Mouse (Mus musculus): ENCODE data around the gene Rbp7. TPM values are rescaled to one million over a fixed set of nuclear protein-coding genes. Genes with fewer than 3 reads are reported as not detected.
"Not testable (repeated sequence)": the region's sequence is repeated elsewhere in the genome, so short reads cannot be mapped to it uniquely, and the experiment has no call there.

Gene Rbp7
- polyA plus RNA-seq, 1 experiment from 2014 or later, result 0.50 TPM

- not testable (repeated sequence) for H3K4me2 ChIP-seq (ENCODE audit: low read length); H3K4me1 ChIP-seq (ENCODE audit: control insufficient read depth, insufficient read depth, low read length); H3K36me3 ChIP-seq (ENCODE audit: control insufficient read depth, insufficient read depth, low read length); H3K9me3 ChIP-seq (ENCODE audit: control insufficient read depth, low read length); DNase-seq; H3K9ac ChIP-seq (replicated peaks; ENCODE audit: low read length); ATAC-seq (ENCODE audit: low FRiP score, low TSS enrichment); H3K4me3 ChIP-seq (replicated peaks; ENCODE audit: low read depth, low read length); H3K27me3 ChIP-seq (ENCODE audit: control insufficient read depth, insufficient read depth, low read length); H3K27ac ChIP-seq (replicated peaks; ENCODE audit: low read depth, low read length)
- 86% methylated on average over 2 of the region's 2 CpGs for WGBS
These were observed 5.7 kb upstream of the Rbp7 start for GRCm38 (mm10) chr4:149460475-149460874.

DNA sequence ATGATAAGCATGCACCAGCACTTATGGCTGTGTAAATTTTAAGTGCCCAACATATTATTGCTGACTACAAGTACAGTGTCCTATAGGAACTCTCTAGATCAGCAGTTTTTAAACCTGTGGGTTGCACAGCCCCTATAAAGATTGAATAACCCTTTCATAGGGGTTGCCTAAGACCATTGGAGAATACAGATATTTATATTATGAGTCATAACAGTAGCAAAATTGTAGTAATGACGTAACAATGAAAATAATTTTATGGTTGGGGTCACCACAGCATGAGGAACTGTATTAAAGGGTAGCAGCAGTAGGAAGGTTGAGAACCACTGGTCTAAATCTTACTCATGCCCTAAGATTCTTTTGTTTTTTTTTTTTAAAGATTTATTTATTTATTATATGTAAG, 4.6 kb upstream of the Rbp7 start:
- Histone ChIP-seq H3K9me3 (ENCODE audit: control insufficient read depth, low read length) (no peaks in the 10 kb centered on the region), H3K4me2 (ENCODE audit: low read length) (no peak overlapping the region), H3K4me3 (replicated peaks; ENCODE audit: low read depth, low read length) (no peak overlapping the region), H3K27me3 (ENCODE audit: control insufficient read depth, insufficient read depth, low read length) (no peaks in the 10 kb centered on the region), H3K4me1 (ENCODE audit: control insufficient read depth, insufficient read depth, low read length) (no peaks in the 10 kb centered on the region), H3K36me3 (ENCODE audit: control insufficient read depth, insufficient read depth, low read length) (no peaks in the 10 kb centered on the region), H3K27ac (replicated peaks; ENCODE audit: low read depth, low read length) (no peak overlapping the region), H3K9ac (replicated peaks; ENCODE audit: low read length) (no peak overlapping the region)
- WGBS, result 81% methylated on average over 1 of the region's 1 CpGs
- DNase-seq (no peak), ATAC-seq (ENCODE audit: low FRiP score, low TSS enrichment) (no peak)

- Histone ChIP-seq H3K27ac (replicated peaks; ENCODE audit: low read depth, low read length) (no peak overlapping the region), H3K9ac (replicated peaks; ENCODE audit: low read length) (no peak overlapping the region), H3K4me3 (replicated peaks; ENCODE audit: low read depth, low read length) (no peak overlapping the region), H3K36me3 (ENCODE audit: control insufficient read depth, insufficient read depth, low read length) (no peaks in the 10 kb centered on the region), H3K9me3 (ENCODE audit: control insufficient read depth, low read length) (no peaks in the 10 kb centered on the region), H3K27me3 (ENCODE audit: control insufficient read depth, insufficient read depth, low read length) (no peaks in the 10 kb centered on the region), H3K4me1 (ENCODE audit: control insufficient read depth, insufficient read depth, low read length) (no peaks in the 10 kb centered on the region), H3K4me2 (ENCODE audit: low read length) (no peak overlapping the region)
- DNase-seq (no peak), ATAC-seq (ENCODE audit: low FRiP score, low TSS enrichment) (no peak)
- 71% methylated on average over 5 of the region's 5 CpGs for WGBS
These were observed 3.7 kb upstream of the Rbp7 start for GRCm38 (mm10) chr4:149458526-149458925.

DNA sequence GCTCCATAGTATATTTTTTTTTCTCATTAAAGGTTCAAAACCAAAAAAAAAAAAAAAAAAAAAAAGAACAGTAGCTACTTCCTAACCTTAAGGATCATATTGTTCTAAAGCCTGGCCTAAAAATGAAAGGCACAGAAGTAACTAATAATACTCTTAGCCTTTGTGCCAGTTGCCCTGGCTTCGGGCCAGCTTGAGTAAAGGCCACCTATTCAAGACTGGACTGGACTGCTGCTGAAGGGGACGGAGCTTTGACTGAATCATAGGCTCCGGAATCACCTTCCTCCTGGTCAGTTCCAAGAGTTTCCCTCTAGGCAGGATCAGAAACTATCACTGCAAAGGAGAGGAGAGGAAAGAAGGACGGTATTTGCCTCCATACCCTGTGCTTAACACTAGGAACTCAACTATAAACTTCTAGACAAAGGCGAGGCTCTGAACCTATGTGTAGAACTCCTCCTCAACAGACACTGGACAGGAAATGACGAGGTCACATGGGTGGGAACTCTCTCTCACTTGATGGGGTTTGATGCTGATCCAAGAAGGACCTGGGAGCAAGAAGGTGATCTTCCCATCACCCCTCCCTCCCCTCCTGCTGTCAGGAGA, 3.2 kb upstream of the Rbp7 start:
- Histone ChIP-seq H3K27me3 (ENCODE audit: control insufficient read depth, insufficient read depth, low read length) (no peaks in the 10 kb centered on the region), H3K4me3 (replicated peaks; ENCODE audit: low read depth, low read length) (no peak overlapping the region), H3K4me2 (ENCODE audit: low read length) (no peak overlapping the region), H3K27ac (replicated peaks; ENCODE audit: low read depth, low read length) (no peak overlapping the region), H3K36me3 (ENCODE audit: control insufficient read depth, insufficient read depth, low read length) (no peaks in the 10 kb centered on the region), H3K9ac (replicated peaks; ENCODE audit: low read length) (no peak overlapping the region), H3K4me1 (ENCODE audit: control insufficient read depth, insufficient read depth, low read length) (no peaks in the 10 kb centered on the region), H3K9me3 (ENCODE audit: control insufficient read depth, low read length) (no peaks in the 10 kb centered on the region)
- ATAC-seq (ENCODE audit: low FRiP score, low TSS enrichment), result no peak
- 83% methylated on average over 6 of the region's 6 CpGs for WGBS
- DNase-seq, result no peak

DNA sequence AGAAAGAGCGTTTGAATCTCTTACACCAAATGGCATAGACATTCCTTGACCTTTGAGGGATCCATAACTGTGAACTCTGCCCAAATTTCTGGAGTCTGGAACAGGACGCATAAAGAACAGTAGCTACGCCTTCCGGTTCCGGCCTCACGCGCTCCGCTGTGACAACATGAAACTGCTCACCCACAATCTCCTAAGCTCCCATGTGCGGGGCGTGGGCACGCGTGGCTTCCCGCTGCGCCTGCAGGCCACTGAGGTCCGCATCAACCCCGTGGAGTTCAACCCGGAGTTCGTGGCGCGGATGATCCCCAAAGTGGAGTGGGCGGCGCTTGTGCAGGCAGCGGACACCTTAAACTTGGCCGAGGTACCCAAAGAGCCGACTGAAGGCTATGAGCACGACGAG, 2.4 kb upstream of the Rbp7 start:
- ATAC-seq (ENCODE audit: low FRiP score, low TSS enrichment); H3K27me3 ChIP-seq (ENCODE audit: control insufficient read depth, insufficient read depth, low read length); H3K4me1 ChIP-seq (ENCODE audit: control insufficient read depth, insufficient read depth, low read length); H3K36me3 ChIP-seq (ENCODE audit: control insufficient read depth, insufficient read depth, low read length); H3K4me3 ChIP-seq (replicated peaks; ENCODE audit: low read depth, low read length); H3K27ac ChIP-seq (replicated peaks; ENCODE audit: low read depth, low read length); DNase-seq; H3K9ac ChIP-seq (replicated peaks; ENCODE audit: low read length); H3K4me2 ChIP-seq (ENCODE audit: low read length); H3K9me3 ChIP-seq (ENCODE audit: control insufficient read depth, low read length): not testable (repeated sequence)
- WGBS, result 89% methylated on average over 26 of the region's 27 CpGs

GRCm38 (mm10) chr4:149454263-149454662, 515 bp downstream of the Rbp7 start:
- H3K27ac ChIP-seq (replicated peaks; ENCODE audit: low read depth, low read length), result no peak overlapping the region
- WGBS, result 87% methylated on average over 17 of the region's 17 CpGs

GRCm38 (mm10) chr4:149453656-149454055, 1.1 kb downstream of the Rbp7 start:
- ATAC-seq (ENCODE audit: low FRiP score, low TSS enrichment), result no peak
- Histone ChIP-seq H3K36me3 (ENCODE audit: control insufficient read depth, insufficient read depth, low read length) (no peaks in the 10 kb centered on the region), H3K9me3 (ENCODE audit: control insufficient read depth, low read length) (no peaks in the 10 kb centered on the region), H3K27me3 (ENCODE audit: control insufficient read depth, insufficient read depth, low read length) (no peaks in the 10 kb centered on the region), H3K4me3 (replicated peaks; ENCODE audit: low read depth, low read length) (no peak overlapping the region), H3K4me2 (ENCODE audit: low read length) (no peak overlapping the region), H3K9ac (replicated peaks; ENCODE audit: low read length) (no peak overlapping the region), H3K4me1 (ENCODE audit: control insufficient read depth, insufficient read depth, low read length) (no peaks in the 10 kb centered on the region), H3K27ac (replicated peaks; ENCODE audit: low read depth, low read length) (no peak overlapping the region)
- whole genome bisulfite sequencing, result 89% methylated on average over 4 of the region's 4 CpGs
- peak; percentile 23 for DNase-seq

More at GRCm38 (mm10) chr4:149454263-149454662, 515 bp downstream of the Rbp7 start:
- no peaks in the 10 kb centered on the region for H3K9me3 ChIP-seq (ENCODE audit: control insufficient read depth, low read length)
- H3K36me3 ChIP-seq (ENCODE audit: control insufficient read depth, insufficient read depth, low read length), result no peaks in the 10 kb centered on the region
- no peaks in the 10 kb centered on the region for H3K27me3 ChIP-seq (ENCODE audit: control insufficient read depth, insufficient read depth, low read length)
- H3K4me3 ChIP-seq (replicated peaks; ENCODE audit: low read depth, low read length), result no peak overlapping the region
- DNase-seq (no peak), ATAC-seq (ENCODE audit: low FRiP score, low TSS enrichment) (no peak)
- no peaks in the 10 kb centered on the region for H3K4me1 ChIP-seq (ENCODE audit: control insufficient read depth, insufficient read depth, low read length)
- no peak overlapping the region for H3K4me2 ChIP-seq (ENCODE audit: low read length)
- H3K9ac ChIP-seq (replicated peaks; ENCODE audit: low read length), result no peak overlapping the region

DNA sequence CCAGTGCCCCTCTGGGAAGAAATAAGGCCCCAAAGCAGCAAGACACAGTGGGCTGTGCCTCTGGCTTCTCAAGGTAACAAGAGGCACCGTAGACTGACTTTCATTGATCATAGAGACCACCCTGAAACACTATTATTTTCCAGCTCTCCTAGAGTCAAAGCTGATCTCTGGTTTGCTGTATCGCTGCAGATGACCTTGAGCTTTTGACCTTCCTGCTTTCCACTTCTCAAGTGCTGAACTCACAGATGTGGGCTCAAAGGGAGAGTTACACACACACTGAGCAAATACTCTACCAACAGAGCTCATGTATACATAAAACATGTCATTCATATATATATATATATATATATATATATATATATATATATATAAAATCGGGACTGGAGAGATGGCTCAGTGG, 4.1 kb downstream of the Rbp7 start:
- no peak overlapping the region for H3K4me3 ChIP-seq (replicated peaks; ENCODE audit: low read depth, low read length)
- WGBS, result 85% methylated on average over 3 of the region's 3 CpGs
- no peak overlapping the region for H3K27ac ChIP-seq (replicated peaks; ENCODE audit: low read depth, low read length)
- no peaks in the 10 kb centered on the region for H3K9me3 ChIP-seq (ENCODE audit: control insufficient read depth, low read length)
- no peak overlapping the region for H3K9ac ChIP-seq (replicated peaks; ENCODE audit: low read length)
- DNase-seq, result no peak
- no peak overlapping the region for H3K4me2 ChIP-seq (ENCODE audit: low read length)
- no peaks in the 10 kb centered on the region for H3K27me3 ChIP-seq (ENCODE audit: control insufficient read depth, insufficient read depth, low read length)
- no peak for ATAC-seq (ENCODE audit: low FRiP score, low TSS enrichment)
- no peaks in the 10 kb centered on the region for H3K36me3 ChIP-seq (ENCODE audit: control insufficient read depth, insufficient read depth, low read length)
- H3K4me1 ChIP-seq (ENCODE audit: control insufficient read depth, insufficient read depth, low read length), result peaks cover 6% of the 10 kb centered on the region

DNA sequence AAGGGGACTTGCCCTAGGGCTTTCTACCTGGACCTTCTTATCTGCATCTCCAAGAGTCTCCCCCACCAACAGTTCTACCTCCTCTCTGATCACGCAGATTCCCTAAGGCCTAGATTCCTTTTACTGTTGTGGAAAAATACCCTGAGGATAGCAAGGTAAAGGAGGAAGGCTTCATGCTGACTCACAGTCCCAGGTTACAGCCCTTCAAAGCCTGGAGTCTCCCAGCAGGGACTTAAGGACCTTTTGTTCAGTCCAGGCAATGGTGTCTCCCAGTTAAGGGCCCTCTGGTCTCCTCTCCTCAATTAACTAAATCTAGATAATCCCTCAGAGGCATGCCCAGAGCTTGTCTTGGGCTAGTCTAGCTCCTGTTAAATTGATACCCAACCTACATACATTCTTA, 8.5 kb downstream of the Rbp7 start:
- peaks cover 12% of the 10 kb centered on the region for H3K4me1 ChIP-seq (ENCODE audit: control insufficient read depth, insufficient read depth, low read length)
- ATAC-seq (ENCODE audit: low FRiP score, low TSS enrichment) (no peak), DNase-seq (no peak)
- H3K9me3 ChIP-seq (ENCODE audit: control insufficient read depth, low read length), result no peaks in the 10 kb centered on the region
- H3K4me3 ChIP-seq (replicated peaks; ENCODE audit: low read depth, low read length), result no peak overlapping the region
- H3K9ac ChIP-seq (replicated peaks; ENCODE audit: low read length), result peak overlapping the region; percentile 54; the same call in 1 of the 2 replicates
- H3K4me2 ChIP-seq (ENCODE audit: low read length), result peak overlapping the region; percentile 61
- WGBS, result 24% methylated on average over 1 of the region's 1 CpGs
- H3K36me3 ChIP-seq (ENCODE audit: control insufficient read depth, insufficient read depth, low read length), result no peaks in the 10 kb centered on the region
- no peaks in the 10 kb centered on the region for H3K27me3 ChIP-seq (ENCODE audit: control insufficient read depth, insufficient read depth, low read length)
- peak overlapping the region; percentile 94 for H3K27ac ChIP-seq (replicated peaks; ENCODE audit: low read depth, low read length)

Data from midbrain, embryonic 14.5 days (tissue).